Mouse (Mus musculus) forebrain, postnatal 0 days (tissue): ENCODE measurements at regions not wholly inside any gene's neighbourhood (a gene's known extent, or its start where the extent isn't known, plus 50 kb on each side); places are given as distances from the start of the nearest gene placed in this dataset.

Experiments
- ATAC-seq: fragments of 200-750 bp; cut with Nextera tagmentation; 2 replicates; pipeline ENCODE4 v1.8.0; 2017; ENCODE audit warnings: mild to moderate bottlenecking, moderate library complexity
- DNase-seq: peaks from one replicate; pipeline ENCODE4 v3.0.0-alpha.2; 2015
- H3K27ac ChIP-seq: fragments of 300-500 bp; sonication (generic); 2 replicates; pipeline ENCODE4 v1.5.1; 2014; ENCODE audit warnings: low read depth, mild to moderate bottlenecking, antibody characterized with exemption, low read length, moderate library complexity, mixed read lengths
- H3K27me3 ChIP-seq: fragments of 300-500 bp; sonication (generic); 2 replicates; pipeline ENCODE4 v1.6.1; 2014; ENCODE audit warnings: mild to moderate bottlenecking, low read length, mixed read lengths; ENCODE audit not compliant: insufficient read depth
- H3K36me3 ChIP-seq: fragments of 300-500 bp; sonication (generic); 2 replicates; pipeline ENCODE4 v1.6.1; 2014; ENCODE audit warnings: mild to moderate bottlenecking, moderate library complexity; ENCODE audit not compliant: insufficient read depth
- H3K4me1 ChIP-seq: fragments of 300-500 bp; sonication (generic); 2 replicates; pipeline ENCODE4 v1.6.1; 2014; ENCODE audit warnings: antibody characterized with exemption; ENCODE audit not compliant: insufficient read depth
- H3K4me2 ChIP-seq: fragments of 300-500 bp; sonication (generic); 2 replicates; pipeline ENCODE4 v1.6.1; 2014; ENCODE audit warnings: low read depth, mild to moderate bottlenecking, moderate library complexity
- H3K4me3 ChIP-seq: fragments of 300-500 bp; sonication (generic); 2 replicates; pipeline ENCODE4 v1.5.1; 2014; ENCODE audit warnings: low read depth, low read length, mixed read lengths
- H3K9ac ChIP-seq: fragments of 300-500 bp; sonication (generic); 2 replicates; pipeline ENCODE4 v1.6.1; 2014; ENCODE audit warnings: mild to moderate bottlenecking
- H3K9me3 ChIP-seq: fragments of 300-500 bp; sonication (generic); 2 replicates; pipeline ENCODE4 v1.6.1; 2016; ENCODE audit warnings: low read length
- CTCF ChIP-seq: sonication (generic); IDR thresholded peaks from 2 replicates; pipeline ENCODE4 v1.5.1; 2016; ENCODE audit warnings: antibody characterized with exemption, control low read depth, low read depth
- WGBS: fragments of 180-500 bp; shearing (Covaris S2); extraction: QIAGEN DNeasy Blood & Tissue Kit; methylation state at CpG from one replicate; pipeline ENCODE4 v1.1.7; 2014; 5-methylcytosine and 5-hydroxymethylcytosine counted together

GRCm38 (mm10) chr11:40884509-40884908, 129.4 kb upstream of the Ccng1 start:
- no peak overlapping the region for H3K9ac ChIP-seq
- 42% methylated on average over 5 of the region's 5 CpGs for WGBS
- 0 out of 2 replicates have a peak overlapping the region, but pooled peaks have one; percentile 15 for H3K27ac ChIP-seq
- ATAC-seq = peak; percentile 69; the same call in 1 of the 2 replicates
- no peak for TF ChIP-seq CTCF
- no peak overlapping the region for H3K4me3 ChIP-seq
- no peak for DNase-seq
- H3K27me3 ChIP-seq = no peaks in the 10 kb centered on the region
- H3K4me1 ChIP-seq = no peaks in the 10 kb centered on the region
- no peak overlapping the region for H3K4me2 ChIP-seq
- H3K9me3 ChIP-seq = no peaks in the 10 kb centered on the region
- H3K36me3 ChIP-seq = no peaks in the 10 kb centered on the region

DNA sequence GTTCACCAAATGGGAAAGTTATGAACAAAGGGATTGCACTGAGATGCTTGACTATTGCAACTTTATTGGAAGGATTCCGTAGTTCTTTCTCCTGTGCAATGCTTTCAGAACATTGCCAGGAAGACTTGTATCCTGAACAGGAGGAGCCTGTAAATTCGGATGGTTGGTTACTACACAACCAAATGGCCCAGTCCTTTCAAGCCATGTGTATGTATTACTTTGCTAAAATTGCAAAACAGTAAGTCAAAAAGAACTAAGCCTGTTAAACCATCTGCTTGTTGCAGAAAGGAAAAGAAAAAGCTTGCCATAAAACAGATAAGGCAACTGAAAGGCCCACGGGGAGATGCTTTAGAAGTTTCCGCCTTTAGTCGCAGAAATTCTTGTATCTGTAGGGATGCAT, 124.5 kb upstream of the Ccng1 start:
- Histone ChIP-seq H3K27me3 (no peaks in the 10 kb centered on the region), H3K9ac (no peak overlapping the region), H3K9me3 (no peaks in the 10 kb centered on the region), H3K4me3 (no peak overlapping the region), H3K36me3 (no peaks in the 10 kb centered on the region), H3K4me1 (no peaks in the 10 kb centered on the region), H3K4me2 (no peak overlapping the region), H3K27ac (no peak overlapping the region)
- 70% methylated on average over 5 of the region's 5 CpGs for WGBS
- no peak for TF ChIP-seq CTCF
- DNase-seq (peak; percentile 29), ATAC-seq (peak; percentile 48)

GRCm38 (mm10) chr11:40873002-40873401, 117.9 kb upstream of the Ccng1 start:
- H3K4me3 ChIP-seq = no peak overlapping the region
- no peak overlapping the region for H3K27ac ChIP-seq
- no peak overlapping the region for H3K9ac ChIP-seq
- no peak for TF ChIP-seq CTCF
- no peaks in the 10 kb centered on the region for H3K9me3 ChIP-seq
- H3K27me3 ChIP-seq = no peaks in the 10 kb centered on the region
- WGBS = 80% methylated on average over 2 of the region's 2 CpGs
- ATAC-seq (peak; percentile 47), DNase-seq (no peak)
- no peaks in the 10 kb centered on the region for H3K36me3 ChIP-seq
- no peaks in the 10 kb centered on the region for H3K4me1 ChIP-seq
- no peak overlapping the region for H3K4me2 ChIP-seq

DNA sequence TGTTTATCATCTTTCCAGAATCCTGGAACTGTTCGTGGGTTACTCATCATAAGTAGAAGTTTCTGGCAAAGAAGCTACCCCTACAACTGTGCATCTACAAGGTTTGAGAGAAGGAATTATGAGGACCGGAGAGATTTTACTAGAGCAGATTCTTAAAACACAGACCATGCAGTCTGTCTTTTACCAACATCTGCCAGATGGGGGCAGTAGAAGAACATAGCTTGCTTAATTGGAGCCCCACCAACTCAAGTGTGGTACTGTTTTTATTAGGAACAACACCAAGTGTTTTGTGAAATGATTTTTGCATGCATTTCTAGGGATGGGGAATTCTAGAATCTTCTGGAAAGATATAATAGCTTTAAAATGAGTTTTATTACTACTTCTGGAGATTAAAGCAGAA, 110.6 kb upstream of the Ccng1 start:
- H3K4me1 ChIP-seq = no peaks in the 10 kb centered on the region
- no peak overlapping the region for H3K4me3 ChIP-seq
- peak; percentile 85 for TF ChIP-seq CTCF
- WGBS = 17% methylated on average over 2 of the region's 2 CpGs
- H3K9me3 ChIP-seq = no peaks in the 10 kb centered on the region
- no peak overlapping the region for H3K9ac ChIP-seq
- H3K27me3 ChIP-seq = no peaks in the 10 kb centered on the region
- no peak overlapping the region for H3K4me2 ChIP-seq
- no peaks in the 10 kb centered on the region for H3K36me3 ChIP-seq
- DNase-seq (peak; percentile 90), ATAC-seq (peak; percentile 72; the same call in 1 of the 2 replicates)
- H3K27ac ChIP-seq = no peak overlapping the region

DNA sequence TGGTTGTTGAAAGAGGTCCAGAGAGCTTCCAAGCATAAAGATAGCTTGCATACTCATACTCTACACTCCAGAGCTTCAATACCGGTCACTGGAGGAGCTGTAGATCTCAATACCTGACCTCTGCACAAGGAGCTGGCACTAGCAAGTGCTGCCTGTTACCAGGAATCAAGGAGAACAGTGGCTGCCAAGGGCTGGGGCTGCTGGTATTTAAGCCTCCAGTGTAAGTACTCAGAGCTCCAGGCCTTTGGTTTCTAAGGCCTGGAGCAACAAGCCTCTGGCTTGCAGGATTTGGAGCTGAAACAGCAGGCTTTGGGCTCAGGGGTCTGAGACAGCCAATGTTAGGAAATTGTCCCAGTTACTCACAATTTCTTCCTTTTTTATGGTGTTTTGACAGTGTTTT, 96.2 kb upstream of the Ccng1 start:
- Histone ChIP-seq H3K4me1 (no peaks in the 10 kb centered on the region), H3K4me2 (no peak overlapping the region), H3K27me3 (no peaks in the 10 kb centered on the region), H3K9ac (no peak overlapping the region), H3K27ac (no peak overlapping the region), H3K9me3 (no peaks in the 10 kb centered on the region), H3K4me3 (no peak overlapping the region), H3K36me3 (no peaks in the 10 kb centered on the region)
- TF ChIP-seq CTCF = no peak
- ATAC-seq = peak; percentile 29; the same call in 1 of the 2 replicates
- WGBS = 86% methylated on average over 1 of the region's 1 CpGs
- no peak for DNase-seq

DNA sequence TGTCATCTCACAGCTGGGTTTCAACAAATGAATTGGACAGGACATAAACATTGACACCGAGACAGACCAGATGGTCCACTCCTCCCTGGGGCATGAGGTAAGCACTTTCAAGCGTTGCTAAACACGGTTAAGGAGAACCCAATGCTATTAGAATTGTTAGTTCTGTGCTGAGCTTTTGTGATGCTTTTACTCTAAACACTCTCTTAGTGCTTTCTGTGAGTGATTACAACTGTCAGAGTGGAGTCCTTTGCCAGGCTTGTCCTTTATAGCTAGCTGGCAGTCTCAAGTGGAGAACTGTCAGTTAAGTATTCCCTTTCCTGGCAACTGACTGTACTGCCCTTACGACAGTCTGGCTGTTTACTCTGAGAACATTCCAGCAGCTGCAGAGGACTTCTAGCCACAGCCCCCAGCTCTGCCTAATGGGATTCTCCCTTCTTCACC, 95.6 kb upstream of the Ccng1 start:
- ATAC-seq (peak; percentile 84), DNase-seq (no peak)
- Histone ChIP-seq H3K9me3 (no peaks in the 10 kb centered on the region), H3K4me3 (no peak overlapping the region), H3K27ac (no peak overlapping the region), H3K36me3 (no peaks in the 10 kb centered on the region), H3K4me2 (no peak overlapping the region), H3K4me1 (no peaks in the 10 kb centered on the region), H3K27me3 (no peaks in the 10 kb centered on the region), H3K9ac (no peak overlapping the region)
- TF ChIP-seq CTCF = no peak
- 31% methylated on average over 4 of the region's 4 CpGs for WGBS

DNA sequence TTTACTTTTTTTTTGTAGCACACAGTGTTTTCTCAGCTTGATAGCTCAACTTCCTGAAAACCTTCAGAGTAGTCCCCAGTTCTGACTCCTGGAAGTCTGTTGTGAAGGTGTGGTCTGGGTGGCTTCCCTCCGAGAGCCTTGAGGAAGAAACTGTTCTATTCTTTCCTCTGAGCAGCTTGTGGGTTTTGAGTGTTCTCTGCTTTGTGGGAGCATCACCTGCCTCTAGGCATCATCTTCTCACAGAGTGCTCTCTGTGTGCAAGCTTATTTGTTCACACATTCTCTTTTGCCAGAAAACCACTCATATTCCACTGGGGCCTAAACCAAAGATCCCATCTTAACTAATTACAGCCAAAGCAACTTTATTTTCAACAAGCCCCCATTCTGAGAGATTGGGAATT, 91.5 kb upstream of the Ccng1 start:
- Histone ChIP-seq H3K27ac (no peak overlapping the region), H3K27me3 (no peaks in the 10 kb centered on the region), H3K4me3 (no peak overlapping the region), H3K36me3 (no peaks in the 10 kb centered on the region), H3K9ac (no peak overlapping the region), H3K4me2 (no peak overlapping the region), H3K9me3 (no peaks in the 10 kb centered on the region), H3K4me1 (no peaks in the 10 kb centered on the region)
- whole genome bisulfite sequencing = 79% methylated on average over 1 of the region's 1 CpGs
- DNase-seq (no peak), ATAC-seq (no peak)
- TF ChIP-seq CTCF = no peak
